Mouse (Mus musculus) megakaryocyte, embryonic 14.5 days (primary cell): Measurements from ENCODE around the gene Ppif. TPM values are rescaled to one million over a fixed set of nuclear protein-coding genes. Genes with fewer than 3 reads are reported as not detected.

Experiments used
- H3K27me3 ChIP-seq: replicated peaks from 2 replicates; pipeline ENCODE3; 2012; ENCODE audit warnings: inconsistent platforms
- H3K36me3 ChIP-seq: replicated peaks from 2 replicates; pipeline ENCODE3; 2012; ENCODE audit warnings: low read length, inconsistent platforms, mixed read lengths
- H3K4me1 ChIP-seq: 2 replicates; pipeline ENCODE4 v1.6.1; 2012; ENCODE audit warnings: inconsistent platforms
- H3K4me3 ChIP-seq: replicated peaks from 2 replicates; pipeline ENCODE3; 2012; ENCODE audit warnings: moderate library complexity, mild to moderate bottlenecking, inconsistent platforms
- H3K9me3 ChIP-seq: 2 replicates; pipeline ENCODE4 v1.6.1; 2012; ENCODE audit warnings: inconsistent platforms
- FLI1 ChIP-seq: IDR thresholded peaks from 2 replicates; pipeline ENCODE4 v1.6.1; 2012; ENCODE audit warnings: low read length, inconsistent platforms, mixed read lengths
- GATA1 ChIP-seq: IDR thresholded peaks from 3 replicates; pipeline ENCODE4 v1.6.1; 2012; ENCODE audit warnings: mixed read lengths, low read length, inconsistent platforms, borderline replicate concordance
- polyA plus RNA-seq: library from polyadenylated mRNA; stranded (reverse); fragments of >175 nt; gene quantifications from 2 replicates; pipeline ENCODE4 v1.2.3, GENCODE M21; 2012; ENCODE audit warnings: low replicate concordance; ENCODE audit not compliant: insufficient read depth

Ppif gene
- polyA plus RNA-seq, 1 experiment: 237 TPM

DNA sequence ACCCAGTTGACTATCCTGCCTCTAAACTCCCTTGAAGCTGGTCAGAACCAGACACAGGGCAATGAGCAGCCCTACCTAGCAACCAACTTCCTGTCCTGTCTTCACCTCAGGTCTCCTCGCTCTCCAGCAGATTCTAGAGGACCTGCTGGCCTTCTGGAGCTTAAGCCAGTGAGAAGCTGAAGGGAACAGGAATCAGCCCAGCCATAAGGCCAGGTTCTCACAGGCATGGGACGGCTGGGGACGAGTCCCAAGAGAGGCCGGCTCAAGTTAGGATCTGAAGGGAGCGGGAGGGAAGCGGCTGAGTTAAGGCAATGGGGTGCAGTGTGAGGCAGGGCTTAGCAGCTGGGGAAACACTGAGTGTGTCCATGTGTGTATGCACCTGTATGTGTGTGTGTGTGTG lies 52.4 kb downstream of the Ppif start:
- no peaks in the 10 kb centered on the region for H3K36me3 ChIP-seq
- H3K9me3 ChIP-seq: peaks cover 3% of the 10 kb centered on the region; the same call in 1 of the 2 replicates
- peak overlapping the region; percentile 31 for H3K4me3 ChIP-seq
- H3K4me1 ChIP-seq: peaks cover 27% of the 10 kb centered on the region
- no peak for TF ChIP-seq GATA1
- TF ChIP-seq FLI1: no peak
- peaks cover 94% of the 10 kb centered on the region for H3K27me3 ChIP-seq

DNA sequence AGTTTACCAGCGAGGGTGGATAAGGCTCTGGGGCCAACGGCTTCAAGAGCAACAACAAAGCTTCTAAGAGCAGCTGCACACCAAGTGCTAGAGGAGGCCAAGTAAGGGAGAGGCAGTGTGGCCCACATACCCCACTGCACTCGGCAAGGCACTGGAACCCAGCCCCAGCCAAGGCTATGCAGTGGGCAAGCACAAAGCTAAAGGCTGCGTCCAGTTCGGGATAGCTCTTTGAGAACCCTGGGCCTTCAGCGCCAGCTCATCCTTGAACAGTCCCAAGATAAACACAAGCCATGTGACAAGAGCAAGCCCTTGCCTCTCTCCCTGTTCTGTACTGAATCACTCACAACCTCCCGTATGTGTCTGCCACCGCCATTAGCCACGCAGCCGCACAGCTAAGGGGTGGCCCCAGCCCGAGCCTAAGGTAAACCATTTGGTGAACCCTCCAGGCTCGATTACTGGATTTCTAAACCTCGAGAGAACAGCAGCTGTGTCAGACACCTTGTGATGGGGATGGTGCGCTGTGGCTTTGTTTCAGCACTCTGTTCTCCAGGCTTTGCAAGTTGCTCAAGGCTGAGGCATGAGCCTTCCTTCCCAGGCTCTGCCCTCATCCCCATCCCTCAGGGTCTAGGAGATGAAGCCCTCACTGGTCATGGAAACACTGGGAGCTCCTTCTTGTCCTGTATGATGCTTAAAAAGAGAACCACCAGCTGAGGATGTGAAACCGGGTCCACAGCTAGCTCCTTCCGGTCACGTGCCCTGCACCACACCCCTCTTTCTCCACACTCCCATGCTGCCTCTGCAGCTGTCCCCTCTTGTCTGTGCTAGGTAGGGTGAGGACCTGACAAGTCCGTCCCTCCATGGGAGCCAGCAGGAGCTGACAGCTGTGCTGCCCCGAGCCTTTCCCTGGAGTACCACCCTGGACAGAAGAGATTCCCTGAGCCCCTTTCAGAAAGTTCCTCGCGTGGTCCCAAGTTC lies 53.3 kb downstream of the Ppif start:
- Histone ChIP-seq H3K9me3 (peaks cover 3% of the 10 kb centered on the region; the same call in 1 of the 2 replicates), H3K4me1 (peaks cover 27% of the 10 kb centered on the region), H3K4me3 (no peak overlapping the region), H3K36me3 (no peaks in the 10 kb centered on the region), H3K27me3 (peaks cover 96% of the 10 kb centered on the region)
- TF ChIP-seq FLI1 (no peak), GATA1 (no peak)

DNA sequence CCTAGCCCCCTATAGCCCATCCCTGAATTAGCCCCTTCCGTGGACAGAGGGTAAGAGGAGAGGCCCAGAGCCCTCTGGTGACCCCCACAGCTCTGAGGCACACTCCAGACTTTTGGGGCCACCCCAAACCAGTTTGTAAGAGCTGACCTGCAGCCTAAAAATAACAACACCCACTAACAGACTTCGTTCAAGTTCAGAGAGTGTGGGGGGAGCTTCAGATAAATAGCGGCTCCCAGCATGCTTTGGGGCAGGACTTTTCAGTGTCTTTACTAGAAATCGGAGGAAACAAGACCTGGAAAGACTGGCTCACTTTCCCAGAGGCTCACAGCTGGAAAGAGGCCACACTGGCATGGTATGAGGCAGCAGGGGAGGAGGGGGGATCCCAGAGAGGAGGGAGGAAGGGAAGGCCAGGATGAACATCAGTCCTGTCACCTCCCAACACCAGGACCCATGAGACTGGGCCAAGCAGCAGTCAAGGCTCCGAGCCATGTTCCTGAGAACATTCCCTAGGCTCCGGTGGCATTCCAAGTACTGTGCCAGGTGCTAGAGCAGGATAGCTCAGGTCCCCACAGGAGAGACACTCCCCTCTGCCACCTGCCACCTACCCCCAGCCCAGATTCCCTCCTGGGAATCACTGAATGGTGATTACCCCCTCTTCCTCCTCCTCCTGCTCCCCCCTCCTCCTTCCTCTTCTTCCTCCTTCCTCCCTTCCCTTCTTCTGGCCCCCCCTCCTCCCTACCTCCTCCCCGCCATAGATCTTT lies 54.2 kb downstream of the Ppif start:
- no peaks in the 10 kb centered on the region for H3K36me3 ChIP-seq
- H3K9me3 ChIP-seq: peaks cover 3% of the 10 kb centered on the region; the same call in 1 of the 2 replicates
- H3K4me3 ChIP-seq: no peak overlapping the region
- TF ChIP-seq GATA1: no peak
- TF ChIP-seq FLI1: no peak
- H3K4me1 ChIP-seq: peaks cover 27% of the 10 kb centered on the region
- H3K27me3 ChIP-seq: peaks cover 91% of the 10 kb centered on the region

DNA sequence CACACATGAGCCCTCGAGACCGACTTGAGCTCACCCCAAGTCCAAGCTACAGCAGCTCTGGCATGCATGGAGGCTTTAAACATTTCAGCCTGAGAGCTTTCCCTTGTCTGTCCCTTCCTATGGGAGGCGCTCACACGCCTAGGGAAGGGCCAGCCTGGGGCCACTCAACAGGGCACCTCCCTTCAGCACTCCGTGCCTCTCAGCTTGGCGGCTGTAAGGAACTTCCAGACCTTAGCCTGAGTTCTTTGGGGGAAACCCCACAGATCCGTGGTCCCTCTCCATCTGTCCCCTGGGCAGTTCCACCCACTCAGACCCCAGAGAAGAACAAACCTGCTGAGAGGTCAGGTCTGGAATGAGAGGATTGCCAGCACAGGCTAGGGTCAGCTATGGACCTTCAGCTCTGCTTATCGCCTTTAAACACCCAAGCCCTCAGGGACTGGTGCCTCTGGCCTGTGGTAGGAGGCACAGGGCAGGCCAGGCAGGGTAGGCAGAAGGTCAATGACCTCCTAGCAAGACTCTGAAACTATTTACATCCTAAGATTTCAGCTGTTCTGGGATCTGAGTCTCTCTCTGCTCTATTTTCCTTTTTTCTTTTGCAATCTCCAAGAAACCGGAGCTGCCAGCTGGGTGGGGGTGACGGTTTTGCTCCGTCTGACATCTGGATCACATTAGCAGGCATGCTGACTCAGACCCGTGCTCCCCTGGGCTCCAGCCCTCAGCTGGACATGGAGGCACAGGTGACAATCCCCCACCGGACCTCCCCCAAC lies 55.4 kb downstream of the Ppif start:
- TF ChIP-seq FLI1: no peak
- no peak for TF ChIP-seq GATA1
- Histone ChIP-seq H3K4me3 (no peak overlapping the region), H3K36me3 (no peaks in the 10 kb centered on the region), H3K27me3 (peaks cover 87% of the 10 kb centered on the region), H3K9me3 (no peaks in the 10 kb centered on the region), H3K4me1 (peaks cover 27% of the 10 kb centered on the region)

Other genes with a start within 250 kb of the Ppif start
- gene Zmiz1, start 235.0 kb upstream of the Ppif start, polyA plus RNA-seq: 18.1 and 54.1 TPM in 2 replicates
- 0.96 and 1.7 TPM in 2 replicates for gene Zcchc24, start 74.9 kb downstream of the Ppif start, polyA plus RNA-seq
- 67.6 and 164 TPM in 2 replicates for gene Anxa11, start 148.0 kb downstream of the Ppif start, polyA plus RNA-seq
- gene Plac9a, start 208.9 kb downstream of the Ppif start, polyA plus RNA-seq: not detected in 2 replicates
- gene Tmem254a, start 233.5 kb downstream of the Ppif start, polyA plus RNA-seq: 0.85 TPM in 1 of 2 replicates, not detected in the other
- gene Cphx1, start 244.2 kb downstream of the Ppif start, polyA plus RNA-seq: not detected in 2 replicates